Mouse (Mus musculus) spleen, adult 2 months (tissue): ENCODE measurements around the gene 1700025F22Rik. TPM values are rescaled to one million over a fixed set of nuclear protein-coding genes. Genes with fewer than 3 reads are reported as not detected.
"Not testable (repeated sequence)": the region's sequence is repeated elsewhere in the genome, so short reads cannot be mapped to it uniquely, and the experiment has no call there.

Experiments
- DNase-seq, 2 experiments: peaks; one replicate each; pipeline versions ENCODE4 v3.0.0 to v3.0.0-alpha.2; 2012 to 2021; ENCODE audit warnings: low spot score in 2 of 2, low read depth in 1 of 2
- H3K27ac ChIP-seq: fragments of 200-500 bp; 2 replicates; pipeline ENCODE4 v1.5.1; 2012; ENCODE audit warnings: low read length, inconsistent platforms; ENCODE audit not compliant: insufficient read depth
- H3K27me3 ChIP-seq: fragments of 200-500 bp; 2 replicates; pipeline ENCODE4 v1.6.1; 2012; ENCODE audit warnings: mild to moderate bottlenecking, moderate library complexity, low read length, inconsistent platforms; ENCODE audit not compliant: control insufficient read depth, insufficient read depth
- H3K36me3 ChIP-seq: fragments of 200-500 bp; 2 replicates; pipeline ENCODE4 v1.6.1; 2012; ENCODE audit warnings: mild to moderate bottlenecking, low read length, inconsistent platforms; ENCODE audit not compliant: control insufficient read depth, insufficient read depth
- H3K4me1 ChIP-seq: fragments of 200-500 bp; 2 replicates; pipeline ENCODE4 v1.6.1; 2011; ENCODE audit warnings: inconsistent platforms; ENCODE audit not compliant: control insufficient read depth, insufficient read depth, insufficient read length
- H3K4me3 ChIP-seq: fragments of 200-500 bp; 2 replicates; pipeline ENCODE4 v1.5.1; 2011; ENCODE audit warnings: mild to moderate bottlenecking, inconsistent platforms; ENCODE audit not compliant: insufficient read depth, insufficient read length; ENCODE audit errors: extremely low read depth
- CTCF ChIP-seq: fragments of 200-500 bp; IDR thresholded peaks from 2 replicates; pipeline ENCODE4 v1.5.1; 2011; ENCODE audit warnings: mild to moderate bottlenecking, inconsistent platforms; ENCODE audit not compliant: insufficient read depth, insufficient read length, insufficient replicate concordance; ENCODE audit errors: extremely low read depth
- POLR2A ChIP-seq: fragments of 200-500 bp; IDR thresholded peaks from 2 replicates; pipeline ENCODE4 v1.6.1; 2011; ENCODE audit warnings: low read depth, low read length, inconsistent platforms
- WGBS: fragments of 180-500 bp; shearing (Covaris S2); methylation state at CpG from one replicate; pipeline ENCODE4 v1.1.7; 2018; 5-methylcytosine and 5-hydroxymethylcytosine counted together
- polyA plus RNA-seq: library from polyadenylated mRNA; depleted of rRNA; stranded (reverse); fragments of >200 nt; gene quantifications from 2 replicates; pipeline ENCODE4 v1.2.3, GENCODE M21; 2012; rRNA removed

1700025F22Rik gene
- not detected in 2 replicates for polyA plus RNA-seq

GRCm38 (mm10) chr19:11165172-11165571 is at the start of gene 1700025F22Rik:
1700025F22Rik (minus strand) TSS chr19:11165320.
- Histone ChIP-seq H3K27ac (no peak within 1 kb of the TSS), H3K4me1 (no peaks in the 10 kb centered on the region; the same call in 1 of the 2 replicates), H3K36me3 (no peaks in the 10 kb centered on the region), H3K4me3 (no peak within 1 kb of the TSS), H3K27me3 (no peaks in the 10 kb centered on the region)
- TF ChIP-seq POLR2A (no peak), CTCF (peak; percentile 68; the same call in 1 of the 2 replicates)
- WGBS, result 30% methylated on average over 10 of the region's 10 CpGs
- DNase-seq, result peak; percentile 19 to 55

- no peaks in the 10 kb centered on the region for H3K27me3 ChIP-seq
- H3K27ac ChIP-seq, result no peak within 1 kb of the TSS
- no peak for TF ChIP-seq POLR2A
- no peak for TF ChIP-seq CTCF
- H3K4me1 ChIP-seq, result no peaks in the 10 kb centered on the region
- DNase-seq, result no peak
- H3K36me3 ChIP-seq, result no peaks in the 10 kb centered on the region
- H3K4me3 ChIP-seq, result no peak within 1 kb of the TSS
- 87% methylated on average over 12 of the region's 12 CpGs for WGBS
Observed at GRCm38 (mm10) chr19:11196546-11196945, 31.4 kb upstream of the 1700025F22Rik start, which contains the start of gene Ms4a13. Ms4a13 (minus strand) TSS chr19:11196737.

GRCm38 (mm10) chr19:11192552-11192951 is 27.4 kb upstream of the 1700025F22Rik start:
- no peak for DNase-seq
- no peaks in the 10 kb centered on the region for H3K27me3 ChIP-seq
- no peak overlapping the region for H3K4me3 ChIP-seq
- 46% methylated on average over 1 of the region's 1 CpGs for WGBS
- TF ChIP-seq POLR2A (no peak), CTCF (no peak)
- H3K36me3 ChIP-seq, result no peaks in the 10 kb centered on the region
- no peaks in the 10 kb centered on the region for H3K4me1 ChIP-seq
- H3K27ac ChIP-seq, result no peak overlapping the region

- Histone ChIP-seq H3K4me1 (no peaks in the 10 kb centered on the region), H3K27ac (no peak overlapping the region), H3K4me3 (no peak overlapping the region), H3K36me3 (no peaks in the 10 kb centered on the region), H3K27me3 (no peaks in the 10 kb centered on the region)
- DNase-seq, result peak; percentile 35 to 68
- no peak for TF ChIP-seq POLR2A
- TF ChIP-seq CTCF, result peak; percentile 70; the same call in 1 of the 2 replicates
- 21% methylated on average over 5 of the region's 5 CpGs for WGBS
Observed at GRCm38 (mm10) chr19:11184121-11184520, 19.0 kb upstream of the 1700025F22Rik start.

GRCm38 (mm10) chr19:11177464-11177863 is 12.3 kb upstream of the 1700025F22Rik start:
- Histone ChIP-seq H3K36me3 (no peaks in the 10 kb centered on the region), H3K4me1 (no peaks in the 10 kb centered on the region), H3K27ac (no peak overlapping the region), H3K4me3 (no peak overlapping the region), H3K27me3 (no peaks in the 10 kb centered on the region)
- no peak for DNase-seq
- 85% methylated on average over 2 of the region's 2 CpGs for WGBS
- no peak for TF ChIP-seq CTCF
- TF ChIP-seq POLR2A, result no peak

- not testable (repeated sequence) for H3K27ac ChIP-seq, H3K36me3 ChIP-seq, H3K4me1 ChIP-seq, H3K4me3 ChIP-seq, DNase-seq, H3K27me3 ChIP-seq
- 81% methylated on average over 6 of the region's 6 CpGs for WGBS
Observed at GRCm38 (mm10) chr19:11157890-11158289, 7.2 kb downstream of the 1700025F22Rik start.

- Histone ChIP-seq H3K27me3 (no peaks in the 10 kb centered on the region; the same call in 1 of the 2 replicates), H3K36me3 (no peaks in the 10 kb centered on the region), H3K27ac (no peak overlapping the region), H3K4me3 (no peak overlapping the region), H3K4me1 (no peaks in the 10 kb centered on the region; the same call in 1 of the 2 replicates)
- 76% methylated on average over 4 of the region's 4 CpGs for WGBS
- no peak for DNase-seq
- TF ChIP-seq CTCF (no peak), POLR2A (no peak)
Observed at GRCm38 (mm10) chr19:11135336-11135735, 29.8 kb downstream of the 1700025F22Rik start.
